Mouse (Mus musculus) stomach, postnatal 0 days (tissue): ENCODE measurements at regions not wholly inside any gene's neighbourhood (a gene's known extent, or its start where the extent isn't known, plus 50 kb on each side); places are given as distances from the start of the nearest gene placed in this dataset.

Source experiments
- CTCF ChIP-seq: IDR thresholded peaks from 2 replicates; pipeline ENCODE4 v1.5.1; 2016; ENCODE audit warnings: antibody characterized with exemption, low read depth, mild to moderate bottlenecking, moderate library complexity
- EP300 ChIP-seq: optimal IDR thresholded peaks from 2 replicates; pipeline ENCODE3; 2016; ENCODE audit warnings: antibody characterized with exemption

GRCm38 (mm10) chr2:168402782-168403513 lies 121.4 kb upstream of the Kcng1 start:
- TF ChIP-seq CTCF (peak; percentile 41), EP300 (no peak)
